Mouse (Mus musculus) liver, embryonic 15.5 days (tissue): Measurements from ENCODE around the gene Tnfaip8l2. TPM values are rescaled to one million over a fixed set of nuclear protein-coding genes. Genes with fewer than 3 reads are reported as not detected.

Source experiments
- ATAC-seq: fragments of 200-750 bp; cut with Nextera tagmentation; 2 replicates; pipeline ENCODE4 v1.8.0; 2017; ENCODE audit warnings: moderate number of reproducible peaks, mild to moderate bottlenecking, moderate library complexity; ENCODE audit not compliant: insufficient read depth
- H3K27ac ChIP-seq: fragments of 300-500 bp; sonication (generic); replicated peaks from 2 replicates; pipeline ENCODE4 v1.5.1; 2015; ENCODE audit warnings: mild to moderate bottlenecking, inconsistent platforms
- H3K27me3 ChIP-seq: fragments of 300-500 bp; sonication (generic); 2 replicates; pipeline ENCODE4 v1.6.1; 2015; ENCODE audit warnings: mild to moderate bottlenecking, inconsistent platforms
- H3K36me3 ChIP-seq: fragments of 300-500 bp; sonication (generic); replicated peaks from 2 replicates; pipeline ENCODE4 v1.6.1; 2015; ENCODE audit warnings: moderate library complexity, mild to moderate bottlenecking, inconsistent platforms
- H3K4me1 ChIP-seq: fragments of 300-500 bp; sonication (generic); replicated peaks from 2 replicates; pipeline ENCODE4 v1.6.1; 2015; ENCODE audit warnings: inconsistent platforms
- H3K4me2 ChIP-seq: fragments of 300-500 bp; sonication (generic); 2 replicates; pipeline ENCODE4 v1.6.1; 2015; ENCODE audit warnings: moderate library complexity, mild to moderate bottlenecking, inconsistent platforms
- H3K4me3 ChIP-seq: fragments of 300-500 bp; sonication (generic); replicated peaks from 2 replicates; pipeline ENCODE4 v1.5.1; 2015; ENCODE audit warnings: mild to moderate bottlenecking, inconsistent platforms
- H3K9ac ChIP-seq: fragments of 300-500 bp; sonication (generic); 2 replicates; pipeline ENCODE4 v1.6.1; 2015; ENCODE audit warnings: moderate library complexity, mild to moderate bottlenecking, inconsistent platforms
- H3K9me3 ChIP-seq: fragments of 300-500 bp; sonication (generic); replicated peaks from 2 replicates; pipeline ENCODE4 v1.6.1; 2016; ENCODE audit warnings: inconsistent platforms
- WGBS: fragments of 180-500 bp; shearing (Covaris S2); methylation state at CpG from one replicate; pipeline ENCODE4 v1.1.7; 2015; ENCODE audit warnings: mixed read lengths; ENCODE audit not compliant: insufficient replicate concordance; 5-methylcytosine and 5-hydroxymethylcytosine counted together
- polyA plus RNA-seq: library from polyadenylated mRNA; unstranded; fragments of >200 nt; fragmentation: Nextera tagmentation; extraction: Ambion mirVana; gene quantifications from 2 replicates; pipeline ENCODE4 v1.2.1, GENCODE M21; 2015

Tnfaip8l2 gene
- polyA plus RNA-seq, 1 experiment from 2014 or later: 9.3 TPM

DNA sequence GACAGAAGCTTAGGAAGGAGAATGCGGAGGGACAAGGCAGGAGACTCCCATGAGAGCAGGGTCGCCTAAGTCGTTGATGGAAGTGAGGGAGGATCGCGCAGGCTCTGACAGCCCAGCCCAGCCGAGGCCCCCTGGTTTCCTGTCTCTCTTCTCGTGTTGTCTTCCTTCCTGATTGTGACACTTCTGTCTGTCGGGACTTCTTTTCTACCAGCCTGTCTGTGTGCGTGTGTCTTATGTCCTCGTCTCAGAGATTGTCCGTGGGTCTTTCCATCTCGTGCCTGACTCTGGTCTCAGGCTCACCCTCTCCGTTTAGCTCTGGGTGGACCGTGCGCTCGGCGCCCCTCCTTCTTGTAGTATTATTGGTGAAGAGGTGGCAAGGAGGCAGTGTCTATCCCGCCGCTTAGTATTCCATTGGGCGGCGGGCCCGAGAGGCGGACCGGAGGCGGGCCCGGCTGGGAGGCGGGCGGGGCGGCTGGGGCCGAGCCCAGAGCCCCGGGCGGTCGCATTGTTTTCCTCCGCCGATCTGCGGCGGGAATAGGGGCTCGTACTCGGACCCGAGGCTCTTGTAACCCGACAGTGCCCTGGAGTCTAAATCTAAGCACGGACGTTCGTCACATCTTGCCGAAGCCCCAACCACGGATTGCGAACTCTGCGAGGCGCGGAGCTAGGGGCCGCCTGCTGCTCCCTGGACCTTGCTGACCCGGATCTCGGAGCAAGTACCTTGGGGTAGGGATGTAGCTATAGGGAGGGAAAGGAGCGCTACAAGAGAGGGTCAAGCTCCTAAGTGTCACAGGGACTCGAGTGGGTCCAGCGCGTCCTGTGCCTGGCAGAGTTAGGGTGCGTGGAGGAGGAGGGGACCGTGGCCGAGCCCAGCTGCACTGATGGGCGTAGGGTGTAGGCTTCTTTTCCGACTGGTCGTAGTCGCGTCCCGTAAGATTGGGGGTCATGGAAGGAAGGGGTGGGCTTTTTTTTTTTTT is 18.1 kb upstream of the Tnfaip8l2 start, which contains the start of gene Sema6c:
TSS of gene Sema6c (plus strand) at position 471 of the 977 bp plus-strand sequence.
- Histone ChIP-seq H3K9me3 (no peaks in the 10 kb centered on the region), H3K36me3 (no peaks in the 10 kb centered on the region), H3K4me3 (peak within 1 kb of the TSS; percentile 61), H3K27ac (no peak within 1 kb of the TSS), H3K4me2 (peak within 1 kb of the TSS; percentile 90), H3K9ac (peak within 1 kb of the TSS; percentile 60), H3K4me1 (peaks cover 26% of the 10 kb centered on the region), H3K27me3 (peaks cover 58% of the 10 kb centered on the region)
- ATAC-seq: peak; percentile 96
- WGBS: under 1% methylated on average over 66 of the region's 66 CpGs

DNA sequence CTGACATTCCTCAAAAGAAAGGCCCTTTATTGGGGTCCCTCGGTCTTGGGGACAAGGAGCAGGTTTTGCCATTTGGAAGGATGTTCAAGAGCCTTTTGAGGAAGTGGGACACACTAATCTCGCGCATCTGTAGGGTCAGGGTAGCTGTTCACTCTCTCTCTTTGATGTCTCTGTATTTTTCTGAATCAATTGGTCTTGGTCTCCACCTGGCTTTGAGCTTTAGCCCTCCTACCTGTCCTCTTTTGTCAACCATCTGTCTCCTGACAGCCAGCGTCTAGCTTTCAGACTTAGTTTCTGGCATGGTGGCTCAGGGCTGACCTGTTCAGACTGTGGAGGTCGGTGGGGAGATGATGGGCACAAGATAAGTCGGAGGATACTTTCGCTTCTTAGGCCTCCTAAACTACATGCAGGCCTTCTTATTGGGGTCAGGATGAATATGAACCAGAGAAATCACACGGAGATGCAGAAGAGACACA is 17.4 kb upstream of the Tnfaip8l2 start:
- no peaks in the 10 kb centered on the region for H3K9me3 ChIP-seq
- H3K27ac ChIP-seq: no peak overlapping the region
- ATAC-seq: no peak
- peak overlapping the region; percentile 61 for H3K4me3 ChIP-seq
- WGBS: 13% methylated on average over 8 of the region's 8 CpGs
- peaks cover 26% of the 10 kb centered on the region for H3K4me1 ChIP-seq
- H3K4me2 ChIP-seq: peak overlapping the region; percentile 90
- H3K9ac ChIP-seq: peak overlapping the region; percentile 39
- H3K27me3 ChIP-seq: peaks cover 58% of the 10 kb centered on the region
- H3K36me3 ChIP-seq: no peaks in the 10 kb centered on the region

DNA sequence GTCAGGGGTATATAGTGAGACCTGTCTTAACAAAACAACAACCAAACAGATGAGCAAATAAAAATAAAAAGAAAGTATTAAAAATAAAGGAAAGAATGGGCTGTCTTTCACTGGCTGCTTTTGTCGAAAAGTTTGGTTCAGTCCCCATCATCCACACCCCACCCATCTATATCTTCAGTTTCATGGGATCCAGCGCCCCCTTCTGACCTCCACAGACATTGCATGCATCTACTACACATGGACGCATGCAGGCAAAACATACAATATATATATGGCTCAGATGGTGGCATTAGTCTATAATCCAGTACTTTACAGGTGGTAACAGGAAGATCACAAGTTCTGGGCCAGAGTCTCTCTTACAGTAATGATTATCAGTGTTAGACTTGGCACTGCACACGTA is 11.7 kb upstream of the Tnfaip8l2 start:
- peaks cover 6% of the 10 kb centered on the region; the same call in 1 of the 2 replicates for H3K27me3 ChIP-seq
- no peak overlapping the region for H3K9ac ChIP-seq
- H3K27ac ChIP-seq: no peak overlapping the region
- H3K4me3 ChIP-seq: no peak overlapping the region
- WGBS: 27% methylated on average over 4 of the region's 4 CpGs
- H3K9me3 ChIP-seq: no peaks in the 10 kb centered on the region
- no peaks in the 10 kb centered on the region for H3K4me1 ChIP-seq
- H3K4me2 ChIP-seq: no peak overlapping the region
- H3K36me3 ChIP-seq: no peaks in the 10 kb centered on the region
- no peak for ATAC-seq

DNA sequence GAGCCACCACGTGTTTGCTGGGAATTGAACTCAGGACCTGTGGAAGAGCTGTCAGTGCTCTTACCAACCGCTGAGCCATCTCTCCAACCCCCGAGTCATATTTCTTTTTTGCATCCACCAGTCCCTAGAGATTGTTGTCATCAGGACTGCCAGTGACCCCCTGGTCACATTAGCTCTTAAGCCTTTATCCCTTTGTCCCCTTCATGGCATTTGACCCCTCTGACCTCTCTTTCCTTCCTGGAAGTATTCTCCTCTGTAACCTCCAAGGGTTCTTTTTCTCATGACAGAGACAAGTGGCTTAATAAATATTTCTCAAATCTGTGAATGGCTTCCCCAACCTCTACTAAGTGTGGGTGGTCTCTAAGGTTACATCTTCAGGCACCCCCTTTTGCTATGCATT is 5.8 kb upstream of the Tnfaip8l2 start:
- Histone ChIP-seq H3K4me1 (no peaks in the 10 kb centered on the region), H3K9me3 (no peaks in the 10 kb centered on the region), H3K4me3 (no peak overlapping the region), H3K4me2 (no peak overlapping the region), H3K36me3 (no peaks in the 10 kb centered on the region), H3K27me3 (0 out of 2 replicates have a peak, but pooled peaks cover 5% of the 10 kb centered on the region), H3K9ac (no peak overlapping the region), H3K27ac (no peak overlapping the region)
- 40% methylated on average over 3 of the region's 3 CpGs for WGBS
- no peak for ATAC-seq

DNA sequence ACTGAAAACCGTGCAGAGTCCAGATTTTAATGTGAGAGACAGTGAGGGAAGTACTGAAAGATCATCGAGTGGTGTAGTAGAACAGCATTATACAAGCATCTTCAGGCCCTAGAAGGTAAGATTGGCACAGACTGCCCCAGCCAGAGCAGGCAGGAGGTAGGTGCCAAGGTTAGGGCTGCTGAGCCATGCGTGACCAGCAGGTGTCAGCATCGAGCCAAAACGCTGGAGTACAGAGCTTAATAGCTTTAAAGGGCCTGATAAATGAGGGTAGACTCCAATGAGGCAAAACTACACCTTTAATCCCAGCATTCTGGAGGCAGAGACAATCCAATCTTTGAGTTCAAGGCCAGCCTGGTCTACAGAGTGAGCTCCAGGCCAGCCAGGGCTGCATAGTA is 454 bp upstream of the Tnfaip8l2 start:
- peaks cover 26% of the 10 kb centered on the region for H3K36me3 ChIP-seq
- peak; percentile 72 for ATAC-seq
- no peak overlapping the region for H3K9ac ChIP-seq
- peak overlapping the region; percentile 60; the same call in 1 of the 2 replicates for H3K27ac ChIP-seq
- 0 out of 2 replicates have a peak, but pooled peaks cover 5% of the 10 kb centered on the region for H3K27me3 ChIP-seq
- H3K4me3 ChIP-seq: peak overlapping the region; percentile 38; the same call in 1 of the 2 replicates
- H3K9me3 ChIP-seq: no peaks in the 10 kb centered on the region
- WGBS: 4% methylated on average over 5 of the region's 5 CpGs
- peaks cover 25% of the 10 kb centered on the region for H3K4me1 ChIP-seq
- H3K4me2 ChIP-seq: peak overlapping the region; percentile 45

DNA sequence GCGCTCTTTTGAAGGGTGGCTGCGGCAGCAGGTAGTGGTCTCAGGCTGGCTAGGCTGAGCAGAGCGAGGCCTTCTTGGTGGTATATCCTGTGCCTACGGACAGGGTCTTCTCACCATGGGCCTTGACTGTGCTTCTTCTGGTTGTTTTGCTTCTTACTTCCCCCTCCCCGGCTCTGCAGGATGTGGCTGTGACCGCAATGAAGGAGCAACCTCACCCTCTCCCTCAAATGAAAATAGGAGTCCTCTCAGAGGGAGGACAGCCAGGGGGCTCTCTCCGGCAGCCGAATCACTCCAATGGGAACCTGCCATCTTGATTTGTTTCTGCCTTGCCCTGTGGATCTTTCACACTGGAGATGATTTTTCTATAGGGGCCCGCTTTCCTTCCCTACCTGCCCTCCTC is 686 bp downstream of the Tnfaip8l2 start:
- H3K4me1 ChIP-seq: peaks cover 29% of the 10 kb centered on the region
- peak overlapping the region; percentile 38 for H3K4me3 ChIP-seq
- 38% methylated on average over 9 of the region's 9 CpGs for WGBS
- peak overlapping the region; percentile 60 for H3K27ac ChIP-seq
- peak overlapping the region; percentile 45 for H3K4me2 ChIP-seq
- H3K36me3 ChIP-seq: peaks cover 26% of the 10 kb centered on the region
- H3K9ac ChIP-seq: no peak overlapping the region
- 0 out of 2 replicates have a peak, but pooled peaks cover 5% of the 10 kb centered on the region for H3K27me3 ChIP-seq
- ATAC-seq: no peak
- no peaks in the 10 kb centered on the region for H3K9me3 ChIP-seq

DNA sequence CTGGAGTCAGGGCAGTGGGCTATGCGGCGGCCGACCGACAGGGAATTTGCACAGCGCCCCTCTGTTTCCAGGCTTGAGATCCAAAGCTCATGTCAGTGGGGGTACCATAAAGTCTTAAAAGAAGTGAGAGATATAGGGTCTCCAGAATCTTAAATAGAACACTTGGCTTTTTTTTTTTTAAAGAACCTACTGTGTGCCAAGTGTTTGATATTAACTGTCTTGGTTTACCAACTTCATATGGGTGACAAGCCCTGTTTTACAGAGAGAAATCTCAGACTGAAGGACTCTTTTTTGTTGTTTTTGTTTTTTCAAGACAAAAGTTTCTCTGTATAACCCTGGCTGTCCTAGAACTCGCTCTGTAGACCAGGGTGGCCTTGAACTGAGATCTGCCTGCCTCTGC is 1.4 kb downstream of the Tnfaip8l2 start:
- peak overlapping the region; percentile 36 for H3K4me2 ChIP-seq
- no peak overlapping the region for H3K9ac ChIP-seq
- no peaks in the 10 kb centered on the region for H3K9me3 ChIP-seq
- WGBS: 84% methylated on average over 6 of the region's 6 CpGs
- no peak for ATAC-seq
- H3K27ac ChIP-seq: peak overlapping the region; percentile 60; the same call in 1 of the 2 replicates
- peak overlapping the region; percentile 38 for H3K4me3 ChIP-seq
- H3K36me3 ChIP-seq: peaks cover 26% of the 10 kb centered on the region
- H3K27me3 ChIP-seq: 0 out of 2 replicates have a peak, but pooled peaks cover 5% of the 10 kb centered on the region
- H3K4me1 ChIP-seq: peaks cover 36% of the 10 kb centered on the region

DNA sequence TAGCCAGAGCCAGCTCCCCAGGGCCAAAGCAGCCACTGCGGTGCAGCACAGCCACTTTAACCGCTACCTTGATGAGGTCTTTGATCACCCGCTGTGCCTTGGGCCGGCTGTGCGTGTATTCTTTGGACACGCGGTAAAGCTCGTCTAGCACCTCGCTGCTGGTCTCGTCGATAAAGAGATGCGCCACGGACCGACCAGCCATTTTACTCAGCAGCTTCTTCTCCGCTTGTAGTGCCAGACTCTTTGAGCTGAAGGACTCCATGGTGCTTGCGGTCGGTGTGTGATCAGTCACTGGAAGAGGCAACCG is 1.9 kb downstream of the Tnfaip8l2 start:
- peak overlapping the region; percentile 21 for H3K4me3 ChIP-seq

DNA sequence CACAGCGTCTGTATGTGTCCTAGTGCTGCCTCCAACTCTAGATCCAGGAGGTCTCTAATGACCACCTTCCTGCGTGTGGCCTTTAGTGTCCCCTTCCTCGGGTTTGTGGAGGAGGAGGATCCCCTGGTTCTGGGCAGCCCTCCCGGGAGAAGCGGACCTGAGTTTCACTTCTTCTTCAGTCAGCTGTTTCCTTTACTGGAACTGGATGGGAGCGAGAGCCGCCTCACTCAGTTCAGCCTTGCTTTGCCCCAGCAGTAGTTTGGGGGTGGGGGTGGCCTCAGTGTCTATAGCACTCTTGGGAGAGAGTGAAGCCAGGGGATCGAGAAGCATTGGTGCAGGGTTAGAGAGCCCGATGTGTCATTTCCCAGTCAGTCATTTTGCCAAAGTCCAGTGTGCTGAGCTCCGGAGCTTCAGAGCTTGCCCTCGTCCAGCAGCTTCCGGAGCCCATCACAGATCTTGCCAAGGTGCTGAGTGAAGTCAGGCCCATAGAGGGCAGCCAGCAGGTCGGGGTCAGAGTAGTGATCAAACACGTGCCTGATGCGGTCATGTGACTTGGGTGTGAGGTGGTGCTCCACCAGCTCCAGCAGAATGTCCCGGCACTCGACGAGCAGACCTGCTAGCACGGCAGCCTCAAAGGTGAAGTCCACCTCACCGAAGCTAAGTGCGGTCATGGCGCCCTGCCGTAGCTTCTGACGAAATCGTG is 2.4 kb downstream of the Tnfaip8l2 start:
- H3K9ac ChIP-seq: no peak overlapping the region
- H3K4me2 ChIP-seq: peak overlapping the region; percentile 36
- H3K4me3 ChIP-seq: no peak overlapping the region

More for the DNA sequence above, 1.9 kb downstream of the Tnfaip8l2 start:
- no peak for ATAC-seq
- Histone ChIP-seq H3K27me3 (0 out of 2 replicates have a peak, but pooled peaks cover 5% of the 10 kb centered on the region), H3K27ac (no peak overlapping the region), H3K4me1 (peaks cover 41% of the 10 kb centered on the region), H3K9me3 (no peaks in the 10 kb centered on the region), H3K4me2 (peak overlapping the region; percentile 36), H3K36me3 (peaks cover 26% of the 10 kb centered on the region), H3K9ac (no peak overlapping the region)
- 71% methylated on average over 18 of the region's 18 CpGs for WGBS

DNA sequence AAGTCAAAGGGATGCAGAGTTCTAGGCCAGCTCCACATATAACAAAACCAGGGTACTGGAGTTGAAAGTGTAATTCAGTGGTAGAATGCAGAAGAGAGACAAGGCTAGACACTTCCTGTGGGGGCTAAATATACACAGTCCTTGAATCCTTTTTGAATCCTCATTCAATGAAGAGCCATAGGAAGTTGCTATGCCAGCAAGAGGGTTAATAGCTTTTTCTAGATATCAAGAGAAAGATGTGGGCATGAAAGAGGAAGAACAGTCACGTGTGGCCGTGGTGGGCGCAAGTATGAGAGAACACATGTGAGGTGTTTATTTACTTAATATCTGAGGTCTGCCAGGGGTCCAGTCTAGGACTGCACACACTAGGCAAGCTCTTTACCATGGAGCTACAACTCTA is 5.8 kb downstream of the Tnfaip8l2 start:
- H3K4me3 ChIP-seq: no peak overlapping the region
- peak overlapping the region; percentile 18; the same call in 1 of the 2 replicates for H3K9ac ChIP-seq
- H3K9me3 ChIP-seq: no peaks in the 10 kb centered on the region
- H3K36me3 ChIP-seq: peaks cover 34% of the 10 kb centered on the region
- WGBS: 52% methylated on average over 3 of the region's 3 CpGs
- peak overlapping the region; percentile 64; the same call in 1 of the 2 replicates for H3K27ac ChIP-seq
- H3K27me3 ChIP-seq: no peaks in the 10 kb centered on the region
- H3K4me2 ChIP-seq: peak overlapping the region; percentile 78
- no peak for ATAC-seq
- H3K4me1 ChIP-seq: peaks cover 43% of the 10 kb centered on the region

More for the DNA sequence above, 2.4 kb downstream of the Tnfaip8l2 start:
- H3K36me3 ChIP-seq: peaks cover 26% of the 10 kb centered on the region
- ATAC-seq: no peak
- no peak overlapping the region; the same call in 1 of the 2 replicates for H3K27ac ChIP-seq
- H3K4me1 ChIP-seq: peaks cover 46% of the 10 kb centered on the region
- H3K27me3 ChIP-seq: 0 out of 2 replicates have a peak, but pooled peaks cover 5% of the 10 kb centered on the region
- WGBS: 65% methylated on average over 25 of the region's 25 CpGs
- H3K9me3 ChIP-seq: no peaks in the 10 kb centered on the region
